Mouse (Mus musculus) liver, adult 2 months (tissue): ENCODE measurements around the gene Zfp719.

Experiments used
- CTCF ChIP-seq: fragments of 200-500 bp; IDR thresholded peaks from 2 replicates; pipeline ENCODE4 v1.5.1; 2011; ENCODE audit warnings: low read depth, low read length, control low read depth
- POLR2A ChIP-seq: fragments of 200-500 bp; IDR thresholded peaks from 2 replicates; pipeline ENCODE4 v1.6.1; 2011; ENCODE audit warnings: low read length, control low read depth; ENCODE audit not compliant: insufficient read depth; ENCODE audit errors: extremely low read depth

- no peak for TF ChIP-seq CTCF
- no peak for TF ChIP-seq POLR2A
These were observed 8.2 kb upstream of the Zfp719 start for GRCm38 (mm10) chr7:43571216-43571615.
